Mouse (Mus musculus): ENCODE data around the gene Fgfr2. TPM values are rescaled to one million over a fixed set of nuclear protein-coding genes. Genes with fewer than 3 reads are reported as not detected.

Gene Fgfr2
- polyA plus RNA-seq, 1 experiment from 2014 or later, result 121 TPM

DNA sequence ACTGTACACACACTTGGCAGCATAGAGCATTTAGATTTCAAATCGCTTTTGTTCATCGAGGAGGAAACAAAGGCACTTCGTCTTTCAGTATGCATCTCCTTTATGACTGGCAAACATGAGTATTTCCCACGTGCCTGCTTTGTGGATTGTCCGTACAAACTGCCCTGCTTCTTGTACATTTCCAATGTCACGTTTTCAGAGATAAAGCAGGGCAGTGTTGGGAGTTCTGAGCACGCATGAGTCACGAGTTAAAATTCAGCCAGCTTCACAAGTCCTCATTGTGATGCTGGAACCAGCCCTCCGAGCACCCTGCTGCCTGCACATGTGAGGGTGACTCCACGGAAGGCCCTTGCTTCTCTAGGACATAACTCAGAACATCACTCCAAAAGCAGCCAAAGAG is 2303.5 kb downstream of the Fgfr2 start:
- H3K4me1 ChIP-seq, result no peaks in the 10 kb centered on the region
- H3K9ac ChIP-seq, result no peak overlapping the region
- H3K36me3 ChIP-seq, result no peaks in the 10 kb centered on the region
- H3K27me3 ChIP-seq, result no peaks in the 10 kb centered on the region
- no peak overlapping the region for H3K4me3 ChIP-seq
- WGBS, result 81% methylated on average over 10 of the region's 10 CpGs
- H3K4me2 ChIP-seq (replicated peaks), result no peak overlapping the region
- no peak for ATAC-seq (ENCODE audit: insufficient number of reproducible peaks, insufficient read depth, low FRiP score, low TSS enrichment)
- H3K27ac ChIP-seq, result no peak overlapping the region
- no peaks in the 10 kb centered on the region for H3K9me3 ChIP-seq

DNA sequence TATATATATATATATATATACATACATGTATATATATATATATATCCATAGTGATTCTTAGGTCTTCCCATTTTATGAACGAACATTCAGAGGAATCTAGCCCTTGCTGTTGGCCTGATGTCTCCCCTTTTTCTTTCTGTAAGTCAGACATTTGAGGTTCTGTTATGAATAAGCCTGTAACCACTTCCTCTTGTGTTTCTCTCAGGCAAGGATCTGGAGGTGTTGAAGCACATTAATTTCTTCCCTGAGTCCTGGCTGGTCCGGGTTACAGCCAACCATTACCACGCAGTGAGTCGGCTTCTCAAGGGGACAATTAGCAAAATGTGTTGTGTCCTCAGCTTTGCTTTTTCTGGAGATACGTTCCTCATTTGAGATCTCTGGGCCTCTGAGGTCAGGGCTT is 2304.3 kb downstream of the Fgfr2 start:
- ATAC-seq (ENCODE audit: insufficient number of reproducible peaks, insufficient read depth, low FRiP score, low TSS enrichment), result no peak

DNA sequence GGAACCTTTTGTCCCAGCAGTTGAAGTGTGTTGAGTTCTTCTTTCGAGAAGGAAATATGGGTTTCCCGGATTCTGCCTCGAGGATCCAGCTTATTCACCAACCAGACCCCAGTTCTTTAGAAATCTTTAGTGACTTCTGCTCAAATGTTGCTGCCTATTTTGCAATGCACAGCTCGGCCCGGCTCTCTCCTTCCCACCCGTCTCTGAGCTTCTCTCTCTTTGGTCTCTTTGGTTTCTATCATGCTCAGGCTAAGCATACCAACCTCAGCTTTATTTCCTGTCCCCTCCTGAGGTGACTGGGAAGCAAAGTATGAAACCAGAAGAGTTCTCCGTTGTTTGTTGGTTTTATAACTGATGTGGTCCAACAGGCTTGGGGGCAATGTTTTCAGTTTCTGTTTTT is 2306.9 kb downstream of the Fgfr2 start:
- WGBS, result 91% methylated on average over 7 of the region's 7 CpGs
- H3K9ac ChIP-seq, result no peak overlapping the region
- no peaks in the 10 kb centered on the region for H3K27me3 ChIP-seq
- H3K36me3 ChIP-seq, result no peaks in the 10 kb centered on the region
- H3K9me3 ChIP-seq, result no peaks in the 10 kb centered on the region
- H3K4me2 ChIP-seq (replicated peaks), result no peak overlapping the region
- ATAC-seq (ENCODE audit: insufficient number of reproducible peaks, insufficient read depth, low FRiP score, low TSS enrichment), result no peak
- H3K4me1 ChIP-seq, result no peaks in the 10 kb centered on the region
- H3K4me3 ChIP-seq, result no peak overlapping the region
- no peak overlapping the region for H3K27ac ChIP-seq

More for the DNA sequence above, 2304.3 kb downstream of the Fgfr2 start:
- Histone ChIP-seq H3K4me2 (replicated peaks) (no peak overlapping the region), H3K27ac (no peak overlapping the region), H3K9me3 (no peaks in the 10 kb centered on the region), H3K4me1 (no peaks in the 10 kb centered on the region), H3K27me3 (no peaks in the 10 kb centered on the region), H3K4me3 (no peak overlapping the region), H3K36me3 (no peaks in the 10 kb centered on the region), H3K9ac (no peak overlapping the region)
- 79% methylated on average over 5 of the region's 5 CpGs for WGBS

DNA sequence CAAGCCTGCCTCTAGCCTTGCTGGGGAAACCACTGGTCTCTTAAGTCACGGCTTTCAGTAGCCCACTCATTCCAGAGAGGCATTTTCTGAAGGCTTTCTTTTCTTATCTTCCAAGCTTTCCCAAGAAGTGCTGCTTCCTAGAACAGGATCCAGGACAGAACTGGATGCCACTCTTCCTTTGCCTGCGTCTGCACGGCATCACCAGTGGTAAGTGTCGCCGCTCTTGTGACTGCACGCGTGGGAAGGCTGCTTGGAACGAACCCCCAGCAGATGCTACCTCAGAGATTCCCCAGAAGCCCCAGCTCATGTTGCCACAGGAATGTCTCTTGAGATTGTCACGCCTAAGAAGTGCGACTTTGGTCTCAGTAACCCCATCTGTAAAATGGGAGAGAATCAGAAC is 2307.5 kb downstream of the Fgfr2 start:
- Histone ChIP-seq H3K9me3 (no peaks in the 10 kb centered on the region), H3K36me3 (no peaks in the 10 kb centered on the region), H3K4me3 (no peak overlapping the region), H3K27me3 (no peaks in the 10 kb centered on the region), H3K4me1 (no peaks in the 10 kb centered on the region), H3K27ac (no peak overlapping the region), H3K9ac (no peak overlapping the region), H3K4me2 (replicated peaks) (no peak overlapping the region)
- 93% methylated on average over 10 of the region's 10 CpGs for WGBS
- ATAC-seq (ENCODE audit: insufficient number of reproducible peaks, insufficient read depth, low FRiP score, low TSS enrichment), result no peak

DNA sequence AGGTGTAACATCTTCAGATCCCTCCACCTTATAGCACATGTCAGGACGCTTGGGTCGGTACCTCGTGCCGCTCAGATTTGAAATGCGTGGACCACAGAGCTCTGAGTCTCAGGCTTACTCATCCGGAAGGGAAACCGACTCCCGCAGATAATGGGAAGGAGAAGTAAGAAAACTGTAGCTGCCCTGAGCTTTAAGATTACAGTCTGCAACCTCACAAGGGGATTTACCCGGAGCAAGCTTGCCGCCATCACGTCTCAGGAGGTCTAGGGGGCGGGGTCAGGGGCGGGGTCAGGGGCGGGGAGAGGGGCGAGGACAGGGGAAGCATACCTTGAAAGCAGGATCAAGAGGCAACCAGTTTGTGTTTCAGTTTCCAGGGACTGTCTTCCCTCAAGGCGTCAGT is 2310.7 kb downstream of the Fgfr2 start:
- no peaks in the 10 kb centered on the region for H3K4me1 ChIP-seq
- H3K36me3 ChIP-seq, result no peaks in the 10 kb centered on the region
- H3K27me3 ChIP-seq, result no peaks in the 10 kb centered on the region
- 0 out of 2 replicates have a peak overlapping the region, but pooled peaks have one; percentile 17 for H3K4me2 ChIP-seq (replicated peaks)
- H3K9me3 ChIP-seq, result no peaks in the 10 kb centered on the region
- no peak overlapping the region for H3K9ac ChIP-seq
- WGBS, result 39% methylated on average over 16 of the region's 16 CpGs
- no peak overlapping the region for H3K4me3 ChIP-seq
- no peak for ATAC-seq (ENCODE audit: insufficient number of reproducible peaks, insufficient read depth, low FRiP score, low TSS enrichment)
- no peak overlapping the region for H3K27ac ChIP-seq

DNA sequence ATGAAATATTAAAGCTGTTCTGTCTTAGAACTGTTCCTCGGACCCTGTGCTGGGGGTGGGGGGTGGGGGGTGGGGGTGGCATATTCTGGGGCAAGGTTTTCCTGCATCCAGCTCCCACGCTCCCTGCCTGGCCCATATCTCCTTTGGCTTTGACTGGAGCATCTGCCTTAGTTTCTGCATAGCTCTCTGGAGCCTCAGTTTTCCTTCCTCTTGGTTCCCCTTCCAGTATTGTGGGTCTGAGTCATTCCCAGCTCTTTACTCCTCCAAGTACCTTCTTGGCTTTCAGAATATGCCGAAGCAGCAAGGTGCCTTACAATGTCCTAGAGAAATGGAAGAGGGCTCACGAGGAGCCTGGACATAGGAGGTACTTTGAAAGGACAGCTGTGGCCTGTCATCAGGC is 2312.9 kb downstream of the Fgfr2 start:
- no peaks in the 10 kb centered on the region for H3K27me3 ChIP-seq
- no peak overlapping the region for H3K27ac ChIP-seq
- H3K9ac ChIP-seq, result no peak overlapping the region
- H3K4me1 ChIP-seq, result no peaks in the 10 kb centered on the region
- H3K4me2 ChIP-seq (replicated peaks), result no peak overlapping the region
- WGBS, result 68% methylated on average over 4 of the region's 4 CpGs
- H3K9me3 ChIP-seq, result no peaks in the 10 kb centered on the region
- H3K4me3 ChIP-seq, result no peak overlapping the region
- no peak for ATAC-seq (ENCODE audit: insufficient number of reproducible peaks, insufficient read depth, low FRiP score, low TSS enrichment)
- H3K36me3 ChIP-seq, result no peaks in the 10 kb centered on the region

DNA sequence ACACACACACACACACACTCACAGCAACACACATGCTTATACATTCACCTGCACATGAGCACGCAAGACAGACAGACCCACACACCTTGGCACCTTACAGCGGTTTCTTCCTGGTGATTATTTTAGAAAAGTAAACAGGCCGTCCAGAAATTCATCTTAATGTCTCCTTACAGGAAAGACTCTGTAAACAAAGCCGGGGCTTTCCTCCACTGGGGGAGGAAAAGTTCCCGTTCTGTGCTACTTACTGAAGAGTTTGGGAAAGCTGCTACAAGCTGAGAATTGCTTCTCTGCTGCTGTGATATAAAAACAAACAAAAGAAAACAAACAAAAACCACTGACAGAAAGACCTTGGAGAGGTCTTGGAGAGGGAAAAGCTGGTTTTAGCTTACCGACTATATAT is 2314.5 kb downstream of the Fgfr2 start:
- WGBS, result 67% methylated on average over 6 of the region's 6 CpGs
- no peaks in the 10 kb centered on the region for H3K4me1 ChIP-seq
- no peak overlapping the region for H3K27ac ChIP-seq
- H3K9ac ChIP-seq, result no peak overlapping the region
- no peak for ATAC-seq (ENCODE audit: insufficient number of reproducible peaks, insufficient read depth, low FRiP score, low TSS enrichment)
- H3K36me3 ChIP-seq, result no peaks in the 10 kb centered on the region
- no peaks in the 10 kb centered on the region for H3K27me3 ChIP-seq
- no peak overlapping the region for H3K4me2 ChIP-seq (replicated peaks)
- H3K9me3 ChIP-seq, result no peaks in the 10 kb centered on the region
- H3K4me3 ChIP-seq, result no peak overlapping the region

DNA sequence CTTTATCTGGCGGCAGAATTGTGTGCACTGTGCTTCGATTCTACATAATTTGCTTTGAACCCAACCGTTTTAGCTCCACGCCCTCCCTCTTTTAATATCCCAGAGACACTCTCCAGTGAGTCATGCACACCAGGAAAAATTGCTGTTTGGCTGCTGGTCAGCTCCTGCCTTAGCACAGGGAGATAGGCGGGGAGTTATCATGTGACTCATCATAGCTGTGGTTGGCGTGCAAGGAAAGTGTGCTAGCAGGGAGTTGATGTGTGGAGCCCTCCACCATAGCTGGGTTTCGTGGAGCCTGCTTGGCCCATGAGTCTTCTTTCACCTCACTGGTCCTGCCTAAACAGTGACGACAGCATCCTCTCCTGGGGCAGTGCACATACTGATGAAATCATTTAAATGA is 2315.4 kb downstream of the Fgfr2 start:
- Histone ChIP-seq H3K9me3 (no peaks in the 10 kb centered on the region), H3K4me3 (no peak overlapping the region), H3K27ac (no peak overlapping the region), H3K36me3 (no peaks in the 10 kb centered on the region), H3K9ac (no peak overlapping the region), H3K27me3 (no peaks in the 10 kb centered on the region), H3K4me2 (replicated peaks) (no peak overlapping the region), H3K4me1 (no peaks in the 10 kb centered on the region)
- no peak for ATAC-seq (ENCODE audit: insufficient number of reproducible peaks, insufficient read depth, low FRiP score, low TSS enrichment)
- 81% methylated on average over 8 of the region's 8 CpGs for WGBS

DNA sequence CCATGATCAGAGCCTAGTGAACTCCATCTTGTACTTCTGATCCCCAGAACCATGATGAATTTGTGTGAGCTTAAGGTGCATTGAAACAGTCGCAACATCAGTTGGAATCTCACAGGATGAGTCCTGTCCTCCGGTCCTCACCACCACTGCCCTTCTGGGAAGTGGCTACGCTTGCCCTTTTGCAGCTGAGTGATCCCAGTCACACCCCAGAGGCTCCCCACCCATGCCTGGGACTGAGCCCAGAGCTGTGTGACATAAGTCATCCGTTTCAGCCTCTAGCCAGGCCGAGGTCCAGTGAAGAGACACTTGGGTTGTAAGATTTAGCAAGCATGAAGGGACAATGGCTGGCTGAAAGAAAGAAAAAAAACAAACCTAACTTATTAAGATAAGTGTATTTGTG is 2318.2 kb downstream of the Fgfr2 start:
- no peak for ATAC-seq (ENCODE audit: insufficient number of reproducible peaks, insufficient read depth, low FRiP score, low TSS enrichment)
- Histone ChIP-seq H3K4me3 (no peak overlapping the region), H3K9me3 (no peaks in the 10 kb centered on the region), H3K27me3 (no peaks in the 10 kb centered on the region), H3K4me1 (peaks cover 4% of the 10 kb centered on the region; the same call in 1 of the 2 replicates), H3K4me2 (replicated peaks) (no peak overlapping the region), H3K36me3 (no peaks in the 10 kb centered on the region), H3K27ac (no peak overlapping the region), H3K9ac (no peak overlapping the region)
- 80% methylated on average over 5 of the region's 5 CpGs for WGBS

DNA sequence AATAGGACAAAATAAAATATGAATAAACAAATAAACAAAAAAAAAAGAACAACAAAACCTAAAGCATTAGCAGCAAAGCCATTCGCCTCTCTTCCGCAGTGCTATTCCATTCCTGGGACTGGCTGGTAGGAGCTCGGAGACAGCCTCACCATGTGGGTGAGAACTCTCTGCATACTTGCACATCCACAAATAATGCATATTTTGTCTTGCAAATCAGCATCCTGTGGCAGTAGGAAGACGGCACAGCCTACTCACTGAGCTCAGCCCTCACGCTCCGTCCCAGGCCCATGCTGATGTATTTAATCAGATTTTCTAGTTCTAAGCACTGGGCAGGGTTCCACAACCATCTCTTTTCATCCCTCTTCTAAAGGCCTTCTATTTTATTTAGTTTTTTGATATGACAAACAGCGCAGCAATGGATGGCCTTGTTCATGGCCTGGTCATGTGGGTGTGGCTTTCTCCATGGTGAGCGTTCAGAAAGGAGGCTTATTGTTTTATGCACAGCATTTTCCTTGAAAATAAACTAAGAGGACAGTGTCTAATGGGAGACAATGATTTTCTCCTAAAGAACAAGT is 2319.8 kb downstream of the Fgfr2 start:
- no peaks in the 10 kb centered on the region for H3K27me3 ChIP-seq
- no peaks in the 10 kb centered on the region for H3K9me3 ChIP-seq
- no peak overlapping the region for H3K4me2 ChIP-seq (replicated peaks)
- H3K36me3 ChIP-seq, result no peaks in the 10 kb centered on the region
- 89% methylated on average over 8 of the region's 8 CpGs for WGBS
- no peak overlapping the region for H3K4me3 ChIP-seq
- ATAC-seq (ENCODE audit: insufficient number of reproducible peaks, insufficient read depth, low FRiP score, low TSS enrichment), result no peak
- H3K4me1 ChIP-seq, result peaks cover 4% of the 10 kb centered on the region; the same call in 1 of the 2 replicates
- no peak overlapping the region for H3K9ac ChIP-seq
- no peak overlapping the region for H3K27ac ChIP-seq

DNA sequence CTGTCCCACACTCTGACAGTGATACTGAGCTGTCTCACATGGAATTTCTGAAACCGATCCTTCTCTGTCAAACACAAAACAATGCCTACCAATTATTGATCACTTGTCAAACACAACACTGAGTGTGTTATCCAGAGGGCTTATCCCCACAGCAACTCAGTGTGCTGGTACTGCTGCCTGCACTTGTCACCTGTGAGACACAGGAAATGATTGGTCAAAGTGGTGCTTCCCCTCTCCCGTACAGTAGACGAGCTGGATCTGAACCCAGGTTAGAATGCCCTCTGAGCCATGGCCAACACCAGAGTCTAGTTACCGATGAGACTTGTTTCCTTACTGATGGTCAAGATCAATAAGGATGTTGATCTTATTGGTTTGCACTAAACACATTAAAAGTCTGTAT is 2321.3 kb downstream of the Fgfr2 start:
- Histone ChIP-seq H3K4me3 (no peak overlapping the region), H3K9me3 (no peaks in the 10 kb centered on the region), H3K27ac (no peak overlapping the region), H3K4me2 (replicated peaks) (no peak overlapping the region), H3K9ac (no peak overlapping the region), H3K36me3 (no peaks in the 10 kb centered on the region), H3K27me3 (no peaks in the 10 kb centered on the region), H3K4me1 (peaks cover 4% of the 10 kb centered on the region; the same call in 1 of the 2 replicates)
- ATAC-seq (ENCODE audit: insufficient number of reproducible peaks, insufficient read depth, low FRiP score, low TSS enrichment), result no peak
- 87% methylated on average over 4 of the region's 4 CpGs for WGBS

DNA sequence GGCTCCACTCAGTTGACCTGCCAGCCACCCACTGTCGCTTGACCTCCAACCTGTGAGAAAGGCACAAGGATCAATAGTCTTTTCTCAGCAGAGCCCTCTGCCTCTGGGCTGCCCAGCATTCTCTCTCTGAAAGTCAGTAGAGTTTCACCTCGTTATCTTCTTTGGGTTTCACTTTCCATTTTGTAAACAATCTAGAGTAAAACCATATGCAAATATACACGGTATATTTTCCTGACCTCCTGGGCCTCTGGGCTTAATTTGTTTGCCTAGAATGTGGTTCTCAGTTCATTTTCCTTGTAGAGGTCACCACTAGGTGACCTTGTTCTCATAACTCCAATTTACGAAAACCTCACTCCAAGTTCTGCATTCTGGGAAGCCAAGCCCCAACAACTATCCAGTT is 2322.5 kb downstream of the Fgfr2 start:
- ATAC-seq (ENCODE audit: insufficient number of reproducible peaks, insufficient read depth, low FRiP score, low TSS enrichment), result no peak
- Histone ChIP-seq H3K4me3 (no peak overlapping the region), H3K27ac (no peak overlapping the region), H3K9ac (no peak overlapping the region), H3K4me2 (replicated peaks) (no peak overlapping the region), H3K4me1 (peaks cover 4% of the 10 kb centered on the region; the same call in 1 of the 2 replicates), H3K9me3 (no peaks in the 10 kb centered on the region), H3K36me3 (no peaks in the 10 kb centered on the region), H3K27me3 (no peaks in the 10 kb centered on the region)
- 33% methylated on average over 4 of the region's 4 CpGs for WGBS

DNA sequence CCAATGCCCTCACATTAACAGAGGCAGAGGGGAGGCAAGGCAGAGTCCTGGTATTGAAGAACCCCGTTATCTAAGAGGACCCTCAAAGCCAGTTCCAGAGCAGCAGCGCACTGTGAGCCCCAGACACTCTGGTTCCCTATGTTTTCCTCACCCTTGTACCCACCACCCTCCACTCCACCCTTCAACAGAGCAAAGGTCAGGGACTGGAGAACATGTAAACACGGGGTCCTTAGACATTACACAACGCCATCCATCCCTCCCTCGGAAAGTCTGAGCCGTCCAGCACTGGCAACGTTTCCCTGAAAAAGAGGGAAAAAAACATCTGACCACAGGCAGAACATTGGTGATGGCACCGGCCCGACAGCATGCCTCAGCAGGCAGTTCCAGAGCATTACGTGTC is 2323.7 kb downstream of the Fgfr2 start:
- no peak overlapping the region for H3K4me2 ChIP-seq (replicated peaks)
- H3K27me3 ChIP-seq, result no peaks in the 10 kb centered on the region
- no peaks in the 10 kb centered on the region for H3K36me3 ChIP-seq
- no peak overlapping the region for H3K4me3 ChIP-seq
- 84% methylated on average over 10 of the region's 10 CpGs for WGBS
- no peaks in the 10 kb centered on the region for H3K9me3 ChIP-seq
- ATAC-seq (ENCODE audit: insufficient number of reproducible peaks, insufficient read depth, low FRiP score, low TSS enrichment), result no peak
- H3K4me1 ChIP-seq, result peaks cover 4% of the 10 kb centered on the region; the same call in 1 of the 2 replicates
- no peak overlapping the region for H3K9ac ChIP-seq
- H3K27ac ChIP-seq, result no peak overlapping the region

Data from embryonic facial prominence, embryonic 12.5 days (tissue).